Comparison of ENCODE assay signal across 8 mouse cellular contexts in the genomic region with DNA sequence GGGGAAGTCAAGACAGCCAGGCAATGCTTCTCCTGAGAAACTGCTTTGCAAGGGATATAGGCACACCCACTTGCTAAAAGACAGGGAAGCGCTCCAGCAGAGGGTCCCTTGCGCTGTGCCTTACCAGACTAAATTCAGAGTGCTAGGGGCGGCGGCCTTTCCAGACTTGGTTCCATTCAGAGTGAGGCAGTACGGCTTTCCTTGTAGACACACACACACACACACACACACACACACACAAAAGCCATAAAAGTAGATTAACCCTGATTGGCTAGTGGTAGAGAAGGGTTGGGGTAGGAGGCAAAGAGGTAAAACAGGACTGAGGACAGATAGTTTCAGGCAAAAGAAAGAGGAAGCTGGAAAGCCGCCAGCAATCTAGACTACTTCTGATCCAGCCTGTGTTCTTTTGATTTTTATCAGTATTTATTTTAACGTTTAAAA. TPM values are rescaled to one million over a fixed set of nuclear protein-coding genes. Genes with fewer than 3 reads are reported as not detected.
DNase-seq lines count a peak whose midpoint lies in the region; ATAC-seq lines count a peak whose summit lies in the region.

No protein-coding gene starts in this region.

- peak overlapping the region; percentile 86 for H3K4me3 ChIP-seq in lung, embryonic 15.5 days
- no peak overlapping the region for H3K4me3 ChIP-seq in forebrain, embryonic 11.5 days (ENCODE audit: low read depth, low read length)
- peak overlapping the region; percentile 82; the same call in 1 of the 2 replicates for H3K4me3 ChIP-seq in neural tube, embryonic 13.5 days

- 21% methylated on average over 7 of the region's 7 CpGs for WGBS in lung, embryonic 15.5 days
- WGBS in forebrain, embryonic 11.5 days, result 27% methylated on average over 7 of the region's 7 CpGs
- 26% methylated on average over 7 of the region's 7 CpGs for WGBS in neural tube, embryonic 13.5 days

- DNase-seq in lung, postnatal 25 days (ENCODE audit: low spot score), result no peak
- peak; percentile 51 for DNase-seq in forebrain, embryonic 11.5 days (ENCODE audit: low spot score)
- peak; percentile 21 to 26 for DNase-seq in kidney, postnatal 4 days
- no peak for DNase-seq in B cell, adult 2 months
- no peak for DNase-seq in layer of hippocampus, adult 9-11 months
- DNase-seq in right cerebral cortex, postnatal 14 days, result no peak

- H3K27me3 ChIP-seq in lung, embryonic 15.5 days, result no peaks in the 10 kb centered on the region
- H3K27me3 ChIP-seq in forebrain, embryonic 11.5 days (ENCODE audit: control insufficient read depth, insufficient read depth, low read length), result peaks cover 9% of the 10 kb centered on the region; the same call in 1 of the 2 replicates
- H3K27me3 ChIP-seq in neural tube, embryonic 13.5 days, result peaks cover 26% of the 10 kb centered on the region

- peak overlapping the region; percentile 56 for H3K27ac ChIP-seq in lung, embryonic 15.5 days
- no peak overlapping the region for H3K27ac ChIP-seq in forebrain, embryonic 11.5 days (ENCODE audit: low read depth, low read length)
- H3K27ac ChIP-seq in neural tube, embryonic 13.5 days (replicated peaks), result no peak overlapping the region

- no peaks in the 10 kb centered on the region for H3K36me3 ChIP-seq in lung, embryonic 15.5 days
- no peaks in the 10 kb centered on the region for H3K36me3 ChIP-seq in forebrain, embryonic 11.5 days (ENCODE audit: control insufficient read depth, insufficient read depth, low read length)
- H3K36me3 ChIP-seq in neural tube, embryonic 13.5 days, result no peaks in the 10 kb centered on the region

- peak overlapping the region; percentile 94 for H3K4me2 ChIP-seq in lung, embryonic 15.5 days
- H3K4me2 ChIP-seq in forebrain, embryonic 11.5 days (ENCODE audit: low read depth, low read length, severe bottlenecking), result no peak overlapping the region
- H3K4me2 ChIP-seq in neural tube, embryonic 13.5 days, result peak overlapping the region; percentile 100

- H3K9me3 ChIP-seq in lung, embryonic 15.5 days, result no peaks in the 10 kb centered on the region
- H3K9me3 ChIP-seq in forebrain, embryonic 11.5 days (ENCODE audit: control insufficient read depth, low read length), result no peaks in the 10 kb centered on the region
- no peaks in the 10 kb centered on the region for H3K9me3 ChIP-seq in neural tube, embryonic 13.5 days

- H3K4me1 ChIP-seq in lung, embryonic 15.5 days, result peaks cover 12% of the 10 kb centered on the region
- 0 out of 2 replicates have a peak, but pooled peaks cover 2% of the 10 kb centered on the region for H3K4me1 ChIP-seq in forebrain, embryonic 11.5 days (replicated peaks; ENCODE audit: control insufficient read depth, insufficient read depth, low read length)
- peaks cover 12% of the 10 kb centered on the region; the same call in 1 of the 2 replicates for H3K4me1 ChIP-seq in neural tube, embryonic 13.5 days (replicated peaks)

- ATAC-seq in lung, embryonic 15.5 days (ENCODE audit: borderline replicate concordance, extremely low read depth, low FRiP score, low TSS enrichment), result peak; percentile 68
- ATAC-seq in forebrain, embryonic 11.5 days (replicated peaks; ENCODE audit: low FRiP score), result 0 out of 2 replicates have a peak, but pooled peaks have one; percentile 28
- ATAC-seq in neural tube, embryonic 13.5 days (ENCODE audit: low read depth), result peak; percentile 57; the same call in 1 of the 2 replicates

- no peak overlapping the region for H3K9ac ChIP-seq in lung, embryonic 15.5 days
- no peak overlapping the region for H3K9ac ChIP-seq in forebrain, embryonic 11.5 days (ENCODE audit: low read length)
- no peak overlapping the region for H3K9ac ChIP-seq in neural tube, embryonic 13.5 days

RNA-seq across cellular contexts. Expression of gene Adgrg6, which starts 0.7 kb away (rescaled TPM):
- 23.4 and 23.7 TPM in 2 replicates for polyA plus RNA-seq in lung, embryonic 15.5 days (2015; fragmentation: Nextera tagmentation; extraction: Ambion mirVana)
- polyA plus RNA-seq in forebrain, embryonic 11.5 days (2014; fragmentation: Nextera tagmentation; extraction: Ambion mirVana), result 0.87 and 1.7 TPM in 2 replicates
- 5.6 and 7.2 TPM in 2 replicates for polyA plus RNA-seq in neural tube, embryonic 13.5 days (2015; fragmentation: Nextera tagmentation; extraction: Ambion mirVana)

Comparison
In these comparisons a context has a peak if more than half of its experiments do, and no peak if none do; other contexts are left out.
1. DNase-seq: peak in forebrain, embryonic 11.5 days (single experiment) and kidney, postnatal 4 days (2 of 2); none in lung, postnatal 25 days (single experiment), B cell, adult 2 months (0 of 2), layer of hippocampus, adult 9-11 months (single experiment) and right cerebral cortex, postnatal 14 days (single experiment).
2. Peak in every context shown above with its lines, with median percentiles within 50 percentile points of each other: ATAC-seq.